Mouse (Mus musculus) R1 (cell line): ENCODE results near the gene Sesn1.

Experiments
- DNase-seq: peaks from one replicate; pipeline ENCODE4 v3.0.0-alpha.2; 2018; ENCODE audit warnings: low read depth, low spot score

The Sesn1 gene

DNA sequence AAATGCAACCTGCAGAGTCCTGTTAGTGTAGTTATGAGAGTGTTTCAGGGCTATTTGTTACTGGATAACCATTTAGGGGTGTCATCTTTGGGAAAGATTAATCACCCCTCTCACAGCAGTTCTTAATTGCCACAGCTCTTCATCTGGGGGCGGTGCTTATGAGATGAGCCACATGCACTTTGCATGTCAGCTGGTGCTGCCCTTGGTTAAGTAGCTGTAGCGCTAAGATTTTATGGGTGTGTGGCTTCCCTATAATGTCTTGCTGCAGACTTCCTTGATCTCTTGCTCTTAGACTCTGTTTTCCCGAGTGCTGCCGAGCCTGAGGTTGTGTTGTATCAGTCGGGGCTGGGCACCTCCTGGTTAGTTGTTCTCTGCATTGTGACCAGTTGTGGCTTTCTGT lies 58.2 kb downstream of the Sesn1 start:
- no peak for DNase-seq

DNA sequence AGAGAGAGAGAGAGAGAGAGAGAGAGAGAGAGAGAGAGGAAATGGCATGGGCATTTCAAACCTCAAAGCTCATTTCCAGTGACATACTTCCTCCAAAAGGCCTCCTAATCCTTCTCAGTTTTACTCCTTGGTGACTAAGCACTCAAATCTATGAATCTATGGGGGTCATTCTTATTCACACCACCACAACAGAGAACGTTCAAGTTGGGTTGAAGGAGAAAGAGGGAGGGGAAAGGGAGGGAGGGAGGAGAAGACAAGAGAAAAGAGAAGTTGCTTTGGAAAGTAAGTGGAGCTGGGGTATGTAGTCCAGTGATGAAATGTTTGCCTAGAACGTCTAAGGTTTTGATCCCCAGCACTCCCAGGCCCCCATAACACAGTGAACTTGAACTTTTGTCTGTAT lies 60.4 kb downstream of the Sesn1 start:
- no peak for DNase-seq

DNA sequence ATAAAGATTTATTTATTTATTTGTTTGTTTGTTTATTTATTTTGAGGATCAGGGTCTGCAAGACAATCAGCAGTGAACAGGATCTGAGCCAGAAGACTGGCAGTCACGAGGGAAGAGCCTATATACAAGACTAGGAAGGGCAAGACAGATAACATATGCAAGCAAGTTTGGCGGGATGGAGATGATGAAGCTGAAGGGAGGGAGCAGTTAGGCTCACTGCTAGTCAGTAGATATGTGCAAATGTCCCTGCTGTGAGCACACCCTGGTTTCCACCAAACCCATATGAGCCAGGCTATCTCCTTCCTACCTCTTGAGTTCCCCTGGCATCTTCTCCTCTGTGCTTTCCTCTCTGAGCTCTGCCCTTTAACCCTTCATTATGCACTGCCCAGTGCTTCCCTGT lies 61.8 kb downstream of the Sesn1 start:
- DNase-seq: no peak

DNA sequence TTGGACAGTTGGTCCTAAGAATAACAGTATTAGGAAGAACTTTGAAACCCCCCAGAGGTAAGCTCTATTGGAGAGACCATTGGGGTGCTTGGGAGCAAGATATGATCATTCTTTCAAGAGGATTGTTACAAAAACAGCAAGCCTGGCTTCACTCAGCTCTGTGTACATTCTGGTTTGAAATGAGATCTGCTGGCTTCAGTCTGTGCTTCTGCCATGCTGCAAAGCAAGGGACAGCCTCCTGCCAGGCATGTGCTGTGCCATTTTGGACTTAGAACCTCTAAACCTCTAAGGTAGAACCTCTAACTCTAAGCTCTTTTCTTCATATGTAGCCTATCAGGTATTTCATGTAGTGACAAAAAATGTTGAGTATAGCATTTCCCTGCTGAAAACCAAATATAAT lies 65.9 kb downstream of the Sesn1 start:
- no peak for DNase-seq

DNA sequence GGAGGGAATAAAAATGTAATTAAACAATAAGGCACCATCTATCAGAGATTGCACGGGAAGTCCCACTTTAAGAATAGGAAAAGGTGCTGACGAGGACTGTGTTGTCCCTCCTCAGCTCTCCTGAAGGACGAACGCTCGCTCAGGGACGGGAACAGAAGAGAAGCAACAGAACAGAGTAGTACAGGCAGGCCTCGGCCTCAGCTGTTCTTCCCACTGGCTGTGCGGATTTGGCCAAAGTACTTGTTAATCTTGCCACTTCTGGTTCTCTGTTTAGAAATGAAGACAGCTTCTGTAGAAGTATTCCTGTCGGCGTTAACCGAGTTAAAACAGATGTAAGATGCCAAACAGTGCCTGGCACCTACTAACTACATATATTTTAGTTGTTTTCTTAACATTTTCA lies 68.6 kb downstream of the Sesn1 start:
- no peak for DNase-seq

DNA sequence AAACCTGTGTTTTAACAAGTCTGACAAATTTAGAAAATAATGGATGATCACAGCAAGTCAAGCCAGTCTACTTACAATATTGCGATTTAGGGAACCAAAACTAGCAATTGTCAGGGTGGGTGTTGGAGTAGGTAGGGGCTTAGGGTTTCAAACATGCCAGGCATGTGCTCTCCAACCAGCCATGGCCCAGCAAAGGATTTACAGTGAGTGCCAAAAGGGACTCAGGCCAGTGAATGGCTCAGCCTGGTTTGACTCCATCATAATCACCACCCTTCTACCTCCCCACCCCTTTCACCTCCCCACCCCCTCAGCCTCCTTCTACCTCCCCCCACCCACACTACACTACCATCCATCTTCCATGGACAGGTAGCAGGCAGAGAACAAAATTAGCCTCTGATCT lies 69.9 kb downstream of the Sesn1 start:
- DNase-seq: no peak

DNA sequence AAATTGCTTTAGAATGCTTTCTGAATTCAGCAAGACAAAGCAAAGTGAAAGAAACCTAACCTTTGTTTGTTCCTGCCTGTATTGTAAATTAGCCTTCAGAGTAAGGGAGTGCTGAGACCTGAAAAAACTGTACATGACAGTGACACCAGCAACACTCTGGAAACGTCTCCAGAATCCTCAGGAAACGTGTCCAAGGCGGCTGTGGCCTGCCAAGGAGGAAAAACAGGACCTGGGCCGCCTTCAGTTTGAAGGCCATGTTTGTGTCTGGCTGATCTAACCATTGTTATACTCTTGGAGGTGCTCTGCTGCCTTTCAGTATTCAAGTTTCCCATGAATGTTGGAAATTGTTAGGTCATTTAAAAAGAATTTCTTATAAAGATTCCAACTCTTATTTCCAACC lies 70.5 kb downstream of the Sesn1 start:
- peak; percentile 23 for DNase-seq

DNA sequence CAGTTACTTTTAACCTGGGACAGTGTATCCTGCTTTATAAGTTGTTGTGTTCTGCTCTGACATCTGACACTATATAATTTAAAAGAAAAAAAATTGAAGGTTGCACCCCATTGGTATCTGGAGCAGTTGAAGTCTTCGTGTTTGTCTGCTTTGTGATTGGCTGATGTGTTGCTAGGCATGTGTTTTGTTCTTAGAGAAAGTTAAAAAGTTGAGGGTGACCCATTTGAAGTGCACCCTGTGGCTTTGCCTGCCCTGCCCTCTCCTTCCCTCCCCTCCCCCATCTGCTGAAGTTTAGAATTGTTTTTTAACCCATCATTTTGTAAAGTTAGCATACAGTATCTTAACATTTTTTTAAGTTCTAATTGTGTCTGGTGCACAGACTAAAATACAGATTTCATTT lies 71.0 kb downstream of the Sesn1 start:
- peak; percentile 22 for DNase-seq

DNA sequence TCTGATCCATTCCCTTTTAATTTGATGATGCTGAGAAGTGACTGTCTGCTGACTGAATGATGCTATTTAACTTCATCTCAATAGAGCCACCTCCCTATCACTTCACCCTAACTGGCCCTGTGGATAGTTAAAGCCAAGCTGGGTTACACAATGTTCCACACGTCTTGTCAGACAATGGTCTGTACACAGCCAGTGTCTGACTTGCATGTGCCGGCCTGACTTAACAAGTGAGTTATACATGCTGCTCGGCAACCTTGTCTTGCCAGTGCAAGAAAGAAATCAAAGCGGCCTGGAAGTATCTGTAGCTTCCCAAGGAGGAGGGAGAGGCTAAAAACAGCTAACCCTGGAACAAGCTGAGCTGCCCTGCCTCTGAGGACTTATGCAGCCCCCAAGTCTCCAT lies 71.7 kb downstream of the Sesn1 start:
- DNase-seq: no peak

DNA sequence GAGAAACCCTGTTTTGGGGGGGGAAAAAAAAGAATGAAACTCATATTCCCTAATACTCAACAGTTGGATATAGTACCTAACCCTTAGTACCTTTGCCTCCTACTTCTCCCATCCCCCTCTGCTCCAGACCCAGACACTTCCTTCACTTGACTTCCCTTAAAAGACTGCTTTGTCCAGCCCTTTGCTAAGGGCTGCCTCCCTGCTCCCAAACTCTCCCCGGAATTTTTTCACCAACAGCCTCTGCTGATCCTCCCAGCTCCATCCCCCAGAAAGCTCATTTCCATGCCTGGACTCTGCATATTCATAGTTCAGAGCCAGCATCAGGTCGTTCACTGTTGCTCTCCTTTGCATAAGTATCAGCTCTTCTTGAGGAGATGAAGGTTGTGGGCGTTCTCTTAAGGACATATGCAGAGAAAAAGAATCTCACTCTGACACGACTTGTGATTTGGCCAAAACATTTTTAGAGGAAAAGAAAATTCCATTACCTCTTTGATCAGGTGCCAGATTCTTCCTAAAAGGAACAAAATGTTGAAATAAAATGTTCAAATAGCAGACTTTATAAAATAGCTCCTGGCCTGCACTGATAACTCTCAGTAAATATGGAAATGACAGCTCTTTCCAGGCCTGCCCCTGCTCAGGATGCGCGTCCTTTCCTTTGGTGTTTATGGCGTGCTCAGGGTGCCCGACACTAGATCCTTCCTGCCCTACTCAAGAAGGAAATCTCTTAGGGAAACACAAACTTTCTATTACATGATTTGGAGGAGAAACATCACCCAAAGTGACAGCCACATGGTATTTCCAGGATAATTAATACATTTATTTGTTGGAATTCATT lies 74.2 kb downstream of the Sesn1 start:
- DNase-seq: peak; percentile 71

DNA sequence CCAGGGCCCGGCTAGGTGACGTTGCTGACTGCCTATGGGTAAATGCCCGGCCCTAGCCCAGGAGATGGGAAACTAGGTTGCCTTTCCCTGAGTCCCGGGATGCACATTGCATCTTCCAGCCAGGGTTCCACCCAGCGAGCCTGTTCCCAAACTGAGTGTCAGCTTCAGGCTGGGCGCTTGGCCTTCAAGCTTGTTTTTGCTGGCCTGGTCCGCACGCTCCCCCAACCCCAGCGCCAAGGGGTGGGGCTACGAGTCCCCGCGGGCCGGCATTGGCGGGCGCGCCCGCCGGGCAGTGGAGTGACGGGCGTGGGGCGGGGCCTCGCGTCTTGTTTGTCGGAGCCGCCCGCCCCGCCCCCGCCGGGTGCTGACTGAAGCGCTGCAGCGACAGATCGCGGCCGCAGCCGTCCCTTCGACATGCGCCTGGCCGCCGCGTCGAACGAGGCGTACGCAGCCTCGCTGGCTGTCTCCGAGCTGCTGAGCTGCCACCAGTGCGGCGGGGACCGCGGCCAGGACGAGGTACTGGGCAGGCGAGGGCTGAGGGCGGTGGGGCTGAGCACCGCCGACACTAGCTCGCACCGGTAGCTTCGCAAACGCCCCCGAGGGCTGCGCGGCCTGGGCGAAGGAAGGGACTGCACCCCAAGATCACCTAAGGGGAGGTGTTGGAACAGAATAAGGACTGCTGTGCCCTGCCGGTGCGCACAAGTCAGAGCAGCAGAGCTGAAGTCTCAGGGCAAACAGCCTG lies 77.5 kb downstream of the Sesn1 start:
- peak; percentile 94 for DNase-seq

DNA sequence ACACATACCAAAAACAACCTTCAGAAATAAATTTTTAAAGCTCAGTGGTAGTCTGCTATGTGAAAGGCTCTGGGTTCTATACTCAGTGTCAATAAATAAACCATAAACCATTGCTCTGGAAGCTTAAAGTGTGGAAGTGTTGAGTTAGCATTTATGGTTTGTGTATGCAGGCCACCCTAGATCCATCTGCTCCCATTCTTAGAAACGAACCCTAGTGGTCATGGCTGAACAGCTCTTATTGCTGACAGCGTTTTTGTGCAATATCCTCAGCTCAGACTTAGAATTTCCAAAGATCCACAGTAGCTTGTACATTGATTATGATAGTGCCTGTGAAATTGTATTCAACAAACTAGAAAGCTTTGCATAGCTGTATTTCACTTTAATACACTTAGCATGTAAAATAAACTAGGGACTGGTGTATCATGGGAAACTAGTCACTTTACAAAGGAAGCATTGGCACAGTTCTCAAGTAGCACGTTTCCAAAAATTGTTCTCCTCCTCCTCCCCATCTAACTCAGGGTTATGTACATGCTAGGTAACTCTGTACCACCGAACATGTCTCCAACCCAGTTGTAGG lies 78.7 kb downstream of the Sesn1 start:
- DNase-seq: peak; percentile 26

DNA sequence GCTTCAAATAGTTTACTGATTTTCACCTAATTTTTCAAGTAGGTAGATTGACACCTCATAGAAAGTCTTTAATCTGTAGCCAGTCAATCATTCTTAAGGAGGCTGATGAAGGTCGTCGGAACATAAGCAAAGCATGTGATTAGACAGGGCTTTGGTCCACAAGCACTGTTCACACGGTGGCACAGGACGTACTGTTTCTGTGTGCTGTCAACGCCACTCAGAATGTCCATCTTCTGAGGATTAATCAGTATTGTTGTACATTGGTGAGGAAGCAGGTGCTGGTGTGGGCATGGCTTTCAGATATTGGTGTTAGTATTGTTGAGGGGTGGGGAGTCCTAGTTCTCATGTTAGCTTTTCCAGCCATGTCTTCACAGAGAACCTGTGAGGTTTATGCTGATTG lies 79.8 kb downstream of the Sesn1 start:
- DNase-seq: no peak

DNA sequence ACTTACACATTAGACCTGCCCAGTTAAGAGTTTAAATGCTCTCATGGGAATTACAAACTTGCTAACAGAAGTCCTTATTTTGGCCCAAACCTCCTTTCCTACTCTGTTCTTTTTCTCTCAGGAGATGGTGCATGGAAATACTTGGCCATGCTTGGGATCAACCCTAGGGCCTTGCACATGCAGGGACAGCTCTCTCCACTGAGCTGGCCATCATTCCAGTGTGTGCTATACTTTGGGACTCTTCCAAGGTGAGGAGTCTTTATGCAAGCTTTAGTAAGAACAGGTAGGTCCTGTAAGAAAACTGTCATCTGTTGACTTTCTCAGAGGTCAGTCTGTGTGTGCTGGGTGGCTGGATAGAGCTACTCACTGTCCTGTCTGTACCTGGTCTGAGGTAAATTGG lies 80.8 kb downstream of the Sesn1 start:
- DNase-seq: no peak

DNA sequence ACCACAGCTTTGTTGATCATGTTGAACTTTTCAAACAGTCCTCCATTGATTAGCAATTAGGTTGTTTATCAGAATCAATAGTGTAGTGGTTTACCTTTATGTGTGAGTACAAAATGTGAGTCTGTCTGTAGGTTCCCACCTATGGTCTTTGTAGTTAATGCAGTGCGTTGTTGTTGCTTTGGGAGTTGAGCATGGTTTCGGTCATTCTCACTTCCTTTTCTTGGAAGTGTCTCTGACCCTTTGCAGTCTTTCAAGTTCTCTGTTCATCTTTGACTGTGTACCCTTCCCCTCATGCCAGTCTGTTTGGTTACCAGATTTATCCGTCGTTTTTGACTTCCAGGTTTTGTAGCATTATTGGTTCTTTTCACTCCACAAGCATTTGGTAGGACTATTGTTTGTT lies 81.6 kb downstream of the Sesn1 start:
- no peak for DNase-seq

DNA sequence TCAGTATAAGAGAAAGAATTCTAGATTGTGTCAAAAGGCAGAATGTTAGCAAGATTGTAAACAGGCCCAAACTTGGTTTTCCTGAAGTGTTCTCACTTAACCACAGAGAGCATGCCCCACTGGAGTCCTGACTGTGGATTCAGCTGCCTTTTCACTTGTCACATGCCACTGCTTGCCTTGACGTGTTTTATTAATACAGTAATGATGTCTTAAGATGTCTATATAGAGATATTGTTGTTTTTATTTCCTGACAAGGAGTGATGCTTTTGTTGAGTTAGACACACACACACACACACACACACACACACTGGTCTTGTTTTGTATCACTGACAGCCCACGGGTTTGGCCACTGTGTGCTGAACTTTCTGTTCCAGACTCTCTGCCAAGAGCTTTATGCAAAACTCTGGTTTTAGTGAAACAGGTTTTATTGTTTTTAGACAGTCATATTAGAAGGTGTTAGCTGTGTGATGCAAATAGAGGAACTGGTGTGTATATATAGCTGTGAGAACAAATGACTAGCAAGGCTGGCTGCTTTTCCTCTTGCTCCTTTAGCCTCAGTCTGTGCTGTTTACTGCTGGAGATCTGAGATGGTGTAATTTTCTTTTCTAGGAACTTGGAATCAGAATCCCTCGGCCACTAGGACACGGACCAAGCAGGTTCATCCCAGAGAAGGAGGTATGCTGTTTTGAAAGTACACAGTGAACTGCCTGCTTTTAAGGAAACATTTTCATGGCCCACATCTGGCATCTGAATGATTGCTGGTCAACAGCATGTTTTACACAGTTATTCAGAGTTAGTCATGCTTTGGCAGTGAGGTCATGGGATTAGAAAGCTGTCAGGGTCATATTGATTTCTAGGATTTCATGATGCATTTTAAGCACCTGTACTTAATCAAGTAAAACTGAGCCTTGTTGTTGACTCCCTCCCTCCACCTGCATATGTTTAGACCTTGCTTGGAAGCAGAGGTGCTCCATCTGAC lies 84.0 kb downstream of the Sesn1 start:
- DNase-seq: no peak

DNA sequence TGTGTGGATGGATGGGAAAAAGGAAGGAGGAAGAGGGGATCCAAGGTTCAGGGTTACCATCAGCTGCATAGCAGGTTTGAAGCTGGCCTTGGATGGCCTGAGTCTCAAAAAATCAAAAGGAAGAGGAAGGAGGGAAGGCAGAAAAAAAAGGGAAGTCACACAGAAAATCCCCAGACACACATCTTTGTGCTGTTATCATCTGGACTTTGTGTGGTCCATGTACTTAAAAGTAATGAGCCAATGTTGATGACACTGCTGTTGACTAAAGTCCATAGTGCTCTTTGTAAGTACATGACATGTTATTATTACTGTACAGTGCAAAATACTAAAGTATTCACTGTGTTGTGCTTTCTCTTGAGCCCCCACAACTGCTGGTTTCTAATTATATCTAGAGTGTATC lies 86.7 kb downstream of the Sesn1 start:
- DNase-seq: no peak

DNA sequence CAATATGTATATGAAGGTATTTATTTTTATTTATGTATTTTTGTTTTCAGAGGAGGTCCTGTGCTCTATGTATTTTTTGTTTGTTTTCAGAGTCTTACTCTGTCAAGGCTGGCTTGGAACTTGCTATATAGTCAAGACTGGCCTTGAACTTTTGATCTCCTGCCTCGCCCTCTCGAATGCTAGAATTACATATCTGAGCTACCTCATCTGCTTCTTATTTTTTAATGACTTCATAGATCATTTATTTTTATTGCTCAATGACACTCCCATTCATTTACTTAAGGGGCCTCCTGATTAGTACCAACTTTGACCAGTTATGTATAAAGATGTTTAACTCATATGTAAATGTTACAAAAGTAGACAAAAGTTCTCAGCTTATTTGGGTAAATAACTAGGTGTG lies 87.1 kb downstream of the Sesn1 start:
- no peak for DNase-seq

DNA sequence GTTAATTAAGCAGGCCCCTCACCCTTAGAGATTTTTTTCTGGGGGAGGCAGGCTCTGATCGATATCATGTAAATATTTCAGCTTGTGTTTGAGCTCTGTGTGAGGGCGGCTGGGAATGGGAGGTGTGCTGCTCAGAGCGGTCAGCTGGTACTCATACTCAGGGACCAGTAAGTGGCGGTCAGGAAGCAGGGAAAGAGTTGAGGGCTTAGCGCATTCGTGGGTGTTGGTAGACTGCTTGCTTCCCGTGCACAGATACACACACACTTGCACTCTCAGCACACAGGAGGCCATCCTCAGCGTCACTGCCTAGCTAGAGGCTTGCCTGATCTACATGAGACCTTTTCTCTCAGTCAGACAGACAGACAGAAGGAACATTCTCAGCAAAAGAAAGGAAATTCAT lies 91.7 kb downstream of the Sesn1 start:
- DNase-seq: no peak

DNA sequence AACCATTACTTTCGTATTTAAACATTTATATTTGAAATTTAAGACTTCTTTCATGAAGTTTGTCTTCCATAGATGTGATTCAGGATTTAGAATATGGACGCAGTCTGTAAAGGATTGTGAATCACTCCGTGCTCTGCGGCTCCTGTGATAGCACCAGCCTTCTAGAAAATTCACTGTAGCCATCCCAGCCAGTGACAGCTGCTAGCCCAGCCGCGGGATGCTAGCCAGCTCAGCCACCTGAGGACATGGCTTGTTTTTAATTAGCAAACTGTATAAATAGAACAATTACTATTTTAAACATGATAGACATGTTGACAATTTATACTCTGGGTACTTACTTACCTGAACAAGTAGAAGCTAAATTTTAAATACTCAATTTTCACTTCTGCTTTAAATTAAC lies 92.1 kb downstream of the Sesn1 start:
- DNase-seq: no peak

DNA sequence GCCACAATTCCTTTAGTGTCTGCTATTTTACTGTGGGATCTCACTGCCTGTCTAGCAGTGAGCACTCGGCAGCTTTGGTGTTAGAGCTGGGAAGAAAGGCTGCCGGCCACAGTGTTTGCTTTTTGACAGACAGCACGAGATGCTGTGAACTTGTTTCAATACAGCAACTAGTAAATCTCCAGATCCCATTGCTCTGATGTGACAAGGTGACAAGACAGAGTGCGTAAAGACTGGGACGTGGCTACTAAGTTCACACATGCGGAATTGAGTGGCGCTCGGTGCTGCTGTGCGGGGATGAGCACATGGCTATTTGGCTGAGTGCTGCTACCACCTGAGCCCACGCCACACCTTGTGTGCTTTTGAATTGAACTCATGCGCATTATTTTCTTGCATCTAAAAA lies 97.7 kb downstream of the Sesn1 start:
- no peak for DNase-seq

DNA sequence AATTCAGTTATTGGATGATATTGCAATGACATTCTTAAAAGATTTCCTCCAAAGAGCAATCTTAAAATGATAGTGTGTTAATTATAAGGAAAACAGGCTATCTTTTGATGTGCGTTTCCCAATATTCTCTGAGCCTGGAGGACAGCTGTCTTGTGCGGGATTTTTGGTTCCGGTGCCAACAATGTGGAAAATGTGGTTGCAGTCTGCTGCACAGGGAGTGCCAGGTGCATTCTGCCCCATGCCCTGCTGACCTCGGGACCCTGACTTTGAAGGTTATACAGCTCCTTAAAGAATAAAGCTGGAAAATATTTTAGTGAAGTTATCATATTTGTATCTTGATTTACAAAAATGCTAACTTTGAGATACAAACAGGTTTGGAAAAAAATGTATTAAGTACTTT lies 98.2 kb downstream of the Sesn1 start:
- no peak for DNase-seq
